Mouse (Mus musculus) liver, embryonic 16.5 days (tissue): ENCODE data around the gene Prkcz. TPM values are rescaled to one million over a fixed set of nuclear protein-coding genes. Genes with fewer than 3 reads are reported as not detected.

ENCODE experiments used
- ATAC-seq: fragments of 200-750 bp; cut with Nextera tagmentation; 2 replicates; pipeline ENCODE4 v1.8.0; 2017; ENCODE audit warnings: low read depth, mild to moderate bottlenecking, moderate number of reproducible peaks, moderate library complexity
- H3K27ac ChIP-seq: fragments of 300-500 bp; sonication (generic); 2 replicates; pipeline ENCODE4 v1.5.1; 2014; ENCODE audit warnings: mild to moderate bottlenecking, low read length
- H3K27me3 ChIP-seq: fragments of 300-500 bp; sonication (generic); 2 replicates; pipeline ENCODE4 v1.6.1; 2014; ENCODE audit warnings: low read depth, low read length, mixed read lengths; ENCODE audit not compliant: control insufficient read depth, insufficient read depth
- H3K36me3 ChIP-seq: fragments of 300-500 bp; sonication (generic); 2 replicates; pipeline ENCODE4 v1.6.1; 2014; ENCODE audit warnings: mild to moderate bottlenecking; ENCODE audit not compliant: control insufficient read depth, insufficient read depth
- H3K4me1 ChIP-seq: fragments of 300-500 bp; sonication (generic); 2 replicates; pipeline ENCODE4 v1.6.1; 2014; ENCODE audit warnings: low read depth, low read length, mixed read lengths; ENCODE audit not compliant: control insufficient read depth
- H3K4me2 ChIP-seq: fragments of 300-500 bp; sonication (generic); 2 replicates; pipeline ENCODE4 v1.6.1; 2014; ENCODE audit warnings: low read depth, low read length, mixed read lengths
- H3K4me3 ChIP-seq: fragments of 300-500 bp; sonication (generic); 2 replicates; pipeline ENCODE4 v1.5.1; 2014; ENCODE audit warnings: low read depth, mild to moderate bottlenecking, low read length
- H3K9ac ChIP-seq: fragments of 300-500 bp; sonication (generic); 2 replicates; pipeline ENCODE4 v1.6.1; 2014; ENCODE audit warnings: low read depth, low read length
- H3K9me3 ChIP-seq: fragments of 300-500 bp; sonication (generic); replicated peaks from 2 replicates; pipeline ENCODE4 v1.6.1; 2016; ENCODE audit warnings: low read length; ENCODE audit not compliant: control insufficient read depth
- WGBS: fragments of 180-500 bp; shearing (Covaris S2); extraction: QIAGEN DNeasy Blood & Tissue Kit; methylation state at CpG from one replicate; pipeline ENCODE4 v1.1.7; 2014; ENCODE audit not compliant: insufficient replicate concordance; 5-methylcytosine and 5-hydroxymethylcytosine counted together
- polyA plus RNA-seq: library from polyadenylated mRNA; unstranded; fragments of >200 nt; fragmentation: Nextera tagmentation; extraction: Ambion mirVana; gene quantifications from 2 replicates; pipeline ENCODE4 v1.2.1, GENCODE M21; 2015

The Prkcz gene
- polyA plus RNA-seq, 1 experiment from 2014 or later = 2.7 TPM

GRCm38 (mm10) chr4:155218104-155218732, 142.9 kb downstream of the Prkcz start:
- WGBS = 67% methylated on average over 9 of the region's 9 CpGs
- no peak for ATAC-seq
- Histone ChIP-seq H3K36me3 (no peaks in the 10 kb centered on the region), H3K27ac (no peak overlapping the region), H3K27me3 (peaks cover 20% of the 10 kb centered on the region), H3K4me1 (peaks cover 70% of the 10 kb centered on the region), H3K9me3 (no peaks in the 10 kb centered on the region), H3K4me2 (peak overlapping the region; percentile 75), H3K4me3 (no peak overlapping the region), H3K9ac (no peak overlapping the region)

GRCm38 (mm10) chr4:155217241-155218103, 143.7 kb downstream of the Prkcz start:
- peak overlapping the region; percentile 17 for H3K4me2 ChIP-seq
- no peaks in the 10 kb centered on the region for H3K36me3 ChIP-seq
- no peaks in the 10 kb centered on the region for H3K9me3 ChIP-seq
- H3K4me3 ChIP-seq = no peak overlapping the region
- peaks cover 20% of the 10 kb centered on the region for H3K27me3 ChIP-seq
- H3K27ac ChIP-seq = 0 out of 2 replicates have a peak overlapping the region, but pooled peaks have one; percentile 6
- 35% methylated on average over 12 of the region's 12 CpGs for WGBS
- H3K9ac ChIP-seq = no peak overlapping the region
- peaks cover 70% of the 10 kb centered on the region for H3K4me1 ChIP-seq
- peak; percentile 33 for ATAC-seq

- H3K4me3 ChIP-seq = no peak overlapping the region
- H3K4me2 ChIP-seq = no peak overlapping the region
- H3K4me1 ChIP-seq = peaks cover 67% of the 10 kb centered on the region
- no peaks in the 10 kb centered on the region for H3K9me3 ChIP-seq
- H3K27me3 ChIP-seq = peaks cover 5% of the 10 kb centered on the region
- no peak overlapping the region for H3K27ac ChIP-seq
- no peak overlapping the region for H3K9ac ChIP-seq
- ATAC-seq = no peak
- H3K36me3 ChIP-seq = no peaks in the 10 kb centered on the region
- WGBS = 60% methylated on average over 12 of the region's 12 CpGs
These were observed 145.2 kb downstream of the Prkcz start for GRCm38 (mm10) chr4:155215773-155216630.

- no peak overlapping the region for H3K9ac ChIP-seq
- H3K4me1 ChIP-seq = peaks cover 59% of the 10 kb centered on the region
- no peaks in the 10 kb centered on the region for H3K36me3 ChIP-seq
- ATAC-seq = no peak
- H3K4me2 ChIP-seq = no peak overlapping the region
- H3K9me3 ChIP-seq = no peaks in the 10 kb centered on the region
- no peak overlapping the region for H3K4me3 ChIP-seq
- no peak overlapping the region for H3K27ac ChIP-seq
- 66% methylated on average over 9 of the region's 9 CpGs for WGBS
- no peaks in the 10 kb centered on the region for H3K27me3 ChIP-seq
These were observed 146.0 kb downstream of the Prkcz start for GRCm38 (mm10) chr4:155215203-155215602.

GRCm38 (mm10) chr4:155214793-155215192, 146.4 kb downstream of the Prkcz start:
- no peak overlapping the region for H3K9ac ChIP-seq

GRCm38 (mm10) chr4:155214188-155214587, 147.0 kb downstream of the Prkcz start:
- H3K9ac ChIP-seq = no peak overlapping the region

More at GRCm38 (mm10) chr4:155214793-155215192, 146.4 kb downstream of the Prkcz start:
- 72% methylated on average over 10 of the region's 10 CpGs for WGBS
- Histone ChIP-seq H3K27me3 (no peaks in the 10 kb centered on the region), H3K9me3 (no peaks in the 10 kb centered on the region), H3K4me2 (no peak overlapping the region), H3K4me3 (no peak overlapping the region), H3K27ac (no peak overlapping the region), H3K36me3 (no peaks in the 10 kb centered on the region), H3K4me1 (peaks cover 55% of the 10 kb centered on the region)
- ATAC-seq = no peak

GRCm38 (mm10) chr4:155213752-155214054, 147.5 kb downstream of the Prkcz start:
- H3K4me1 ChIP-seq = peaks cover 46% of the 10 kb centered on the region
- WGBS = 59% methylated on average over 6 of the region's 6 CpGs
- H3K9me3 ChIP-seq = no peaks in the 10 kb centered on the region
- no peak overlapping the region for H3K9ac ChIP-seq
- no peak overlapping the region for H3K27ac ChIP-seq
- no peaks in the 10 kb centered on the region for H3K27me3 ChIP-seq
- H3K36me3 ChIP-seq = no peaks in the 10 kb centered on the region
- H3K4me3 ChIP-seq = no peak overlapping the region
- 0 out of 2 replicates have a peak, but pooled peaks have one; percentile 20 for ATAC-seq
- H3K4me2 ChIP-seq = no peak overlapping the region

More at GRCm38 (mm10) chr4:155214188-155214587, 147.0 kb downstream of the Prkcz start:
- Histone ChIP-seq H3K4me3 (no peak overlapping the region), H3K4me1 (peaks cover 51% of the 10 kb centered on the region), H3K9me3 (no peaks in the 10 kb centered on the region), H3K27ac (no peak overlapping the region), H3K36me3 (no peaks in the 10 kb centered on the region), H3K4me2 (no peak overlapping the region), H3K27me3 (no peaks in the 10 kb centered on the region)
- WGBS = 59% methylated on average over 6 of the region's 6 CpGs
- no peak for ATAC-seq

- H3K9ac ChIP-seq = no peak overlapping the region
These were observed 148.0 kb downstream of the Prkcz start for GRCm38 (mm10) chr4:155213052-155213751.

More at GRCm38 (mm10) chr4:155213052-155213751, 148.0 kb downstream of the Prkcz start:
- no peak overlapping the region for H3K4me2 ChIP-seq
- no peak overlapping the region for H3K27ac ChIP-seq
- H3K4me3 ChIP-seq = no peak overlapping the region
- H3K36me3 ChIP-seq = no peaks in the 10 kb centered on the region
- 56% methylated on average over 9 of the region's 9 CpGs for WGBS
- no peak for ATAC-seq
- H3K4me1 ChIP-seq = peaks cover 45% of the 10 kb centered on the region
- no peaks in the 10 kb centered on the region for H3K27me3 ChIP-seq
- no peaks in the 10 kb centered on the region for H3K9me3 ChIP-seq
